Mouse (Mus musculus): Measurements from ENCODE around the gene Espnl. TPM values are rescaled to one million over a fixed set of nuclear protein-coding genes. Genes with fewer than 3 reads are reported as not detected.

Espnl gene
- total RNA-seq, 2 experiments from 2014 or later, result 0.26 TPM; not detected in 1

DNA sequence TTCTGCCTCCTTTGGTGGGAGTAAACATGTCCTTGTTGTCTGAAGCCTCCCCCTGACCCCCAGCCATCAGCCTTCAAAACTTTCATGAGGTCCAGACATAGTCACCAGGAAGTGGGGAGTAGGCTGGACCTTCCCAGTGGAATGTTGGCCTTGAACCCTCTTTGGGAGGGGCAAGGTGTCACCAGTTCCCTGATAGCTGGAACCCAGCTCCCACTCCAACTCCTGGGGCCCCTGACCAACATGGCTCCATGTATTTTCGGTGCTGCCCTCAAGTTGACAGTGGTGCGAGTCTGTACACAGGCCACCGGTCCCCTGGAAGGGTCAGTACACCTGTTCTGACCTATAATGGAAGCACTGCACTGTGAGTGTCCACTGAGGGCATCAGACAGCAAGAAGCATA is 45.4 kb downstream of the Espnl start:
- ATAC-seq (replicated peaks; ENCODE audit: low FRiP score, low TSS enrichment, poor library complexity, severe bottlenecking), result no peak

DNA sequence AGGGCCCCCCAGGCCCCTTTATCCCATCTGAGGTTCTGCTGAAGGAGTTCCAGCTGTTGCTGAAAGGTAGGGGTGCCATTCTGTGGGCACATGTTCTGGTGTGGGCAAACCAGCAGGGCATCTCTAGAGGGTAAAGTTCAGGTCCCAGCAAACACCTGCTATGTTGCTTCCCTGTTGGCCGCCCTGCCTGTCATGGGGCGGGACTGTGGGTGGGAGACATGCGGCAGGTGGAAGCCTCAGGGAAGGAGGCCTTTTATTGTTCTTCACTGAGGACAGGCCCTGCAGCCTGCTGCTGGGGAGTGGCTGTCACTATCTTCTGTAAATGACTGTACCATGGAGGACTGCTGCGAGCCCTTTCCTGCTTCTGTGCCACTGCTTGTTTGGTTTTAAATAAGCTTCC is 47.5 kb downstream of the Espnl start:
- no peak for ATAC-seq (replicated peaks; ENCODE audit: low FRiP score, low TSS enrichment, poor library complexity, severe bottlenecking)

DNA sequence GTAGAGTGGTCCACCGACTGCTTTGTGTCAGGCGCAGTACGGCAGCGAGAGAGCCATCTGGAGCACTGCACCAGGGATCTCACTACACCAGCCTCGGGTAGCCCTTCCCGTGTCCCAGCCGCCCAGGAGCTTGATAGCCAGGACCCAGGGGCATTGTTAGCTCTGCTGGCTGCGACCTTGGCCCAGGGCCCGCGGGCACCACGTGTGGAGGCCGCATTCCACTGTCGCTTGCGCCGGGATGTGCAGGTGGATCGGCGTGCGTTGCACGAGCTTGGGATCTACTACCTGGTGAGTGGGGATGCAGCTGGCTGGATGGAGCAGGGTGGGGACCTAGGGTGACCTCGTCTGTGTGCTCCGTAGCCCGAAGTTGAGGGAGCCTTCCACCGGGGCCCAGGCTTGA is 48.2 kb downstream of the Espnl start:
- ATAC-seq (replicated peaks; ENCODE audit: low FRiP score, low TSS enrichment, poor library complexity, severe bottlenecking), result no peak

- peak; percentile 87 for ATAC-seq (replicated peaks; ENCODE audit: low FRiP score, low TSS enrichment, poor library complexity, severe bottlenecking)
Observed at GRCm38 (mm10) chr1:91373414-91373835, 51.5 kb downstream of the Espnl start.

DNA sequence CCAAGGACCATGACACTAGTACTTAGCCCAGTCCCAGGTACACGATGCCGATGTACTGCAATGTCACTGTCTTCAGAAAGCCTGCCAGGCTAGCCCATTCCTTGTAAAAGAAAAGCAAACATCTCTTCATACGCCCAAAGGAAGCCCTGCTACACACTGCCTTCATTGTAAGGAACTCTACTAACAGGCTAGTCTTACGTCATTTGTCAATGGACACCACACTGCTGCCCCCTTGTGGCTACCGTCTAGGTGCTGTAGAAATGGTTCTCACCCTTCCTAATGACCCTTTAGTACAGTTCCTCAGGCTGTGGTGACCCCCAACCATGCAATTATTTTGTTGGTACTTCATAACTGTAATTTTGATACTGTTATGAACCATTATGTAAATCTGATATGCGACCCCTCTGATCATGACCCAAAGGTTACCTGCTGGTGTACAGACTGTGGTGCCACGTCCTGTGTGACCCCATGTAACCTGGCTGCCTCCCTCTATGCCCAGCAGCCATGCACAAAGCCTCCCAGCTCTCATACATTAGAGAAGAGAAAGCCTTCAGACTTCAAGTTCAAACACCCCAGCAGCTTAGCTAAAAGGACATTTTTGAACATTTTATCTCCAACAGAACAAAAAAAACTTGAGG is 58.7 kb downstream of the Espnl start:
- ATAC-seq (replicated peaks; ENCODE audit: low FRiP score, low TSS enrichment, poor library complexity, severe bottlenecking), result peak; percentile 88

DNA sequence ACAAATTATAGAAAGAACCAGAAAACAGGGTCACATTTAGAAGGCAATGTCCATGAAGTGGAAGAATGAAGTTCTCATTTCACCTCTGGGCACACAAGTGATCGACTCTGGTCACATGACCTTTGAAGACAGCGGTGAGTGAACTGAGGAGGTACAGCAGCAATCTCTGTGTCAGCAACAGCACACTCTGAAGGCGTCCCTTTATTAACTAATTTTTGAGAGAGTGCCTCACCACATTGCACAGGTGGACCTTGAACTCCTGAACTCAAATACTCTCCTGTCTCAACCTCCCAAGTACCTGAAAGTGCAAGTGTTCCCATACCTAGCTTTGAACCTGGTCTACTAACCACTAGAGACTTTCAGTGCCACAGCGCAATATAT is 59.2 kb downstream of the Espnl start:
- no peak for ATAC-seq (replicated peaks; ENCODE audit: low FRiP score, low TSS enrichment, poor library complexity, severe bottlenecking)

DNA sequence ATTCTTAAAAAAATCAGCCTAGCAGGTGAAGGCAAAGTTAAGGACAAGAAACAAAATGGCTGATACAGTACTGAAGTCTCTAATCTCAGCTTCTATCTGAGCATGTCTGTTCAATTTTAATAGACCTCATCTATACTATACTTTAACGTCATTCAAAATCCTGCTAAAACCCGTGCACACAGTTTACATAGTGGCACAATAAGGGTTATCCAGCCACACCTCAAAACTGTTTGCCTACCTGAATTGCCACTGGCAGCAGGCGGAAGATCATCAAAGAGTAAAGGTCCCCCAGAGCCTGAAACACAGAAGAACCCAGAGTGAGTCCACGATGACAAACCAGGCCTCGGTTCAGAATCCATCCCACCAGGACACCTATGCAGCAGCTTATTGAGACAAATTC is 68.5 kb downstream of the Espnl start:
- ATAC-seq (replicated peaks; ENCODE audit: low FRiP score, low TSS enrichment, poor library complexity, severe bottlenecking), result no peak

GRCm38 (mm10) chr1:91397927-91398259 is 76.0 kb downstream of the Espnl start:
- peak; percentile 36 for ATAC-seq (replicated peaks; ENCODE audit: low FRiP score, low TSS enrichment, poor library complexity, severe bottlenecking)

Other genes with a start within 250 kb of the Espnl start
- 3.8 and 9.0 TPM in 2 replicates for gene Rbm44, start 177.0 kb upstream of the Espnl start, total RNA-seq (2014; fragmentation: Nextera tagmentation)
- gene Rbm44, start 177.0 kb upstream of the Espnl start, total RNA-seq (2017), result 5.6 and 11.7 TPM in 2 replicates
- 18.7 and 24.7 TPM in 2 replicates for gene Ramp1, start 142.3 kb upstream of the Espnl start, total RNA-seq (2014; fragmentation: Nextera tagmentation)
- gene Ramp1, start 142.3 kb upstream of the Espnl start, total RNA-seq (2017), result 28.4 and 48.3 TPM in 2 replicates
- gene Ube2f, start 71.8 kb upstream of the Espnl start, total RNA-seq (2014; fragmentation: Nextera tagmentation), result 69.5 and 73.1 TPM in 2 replicates
- 44.1 and 62.4 TPM in 2 replicates for gene Ube2f, start 71.8 kb upstream of the Espnl start, total RNA-seq (2017)
- gene Scly, start 23.7 kb upstream of the Espnl start, total RNA-seq (2014; fragmentation: Nextera tagmentation), result 64.1 and 65.3 TPM in 2 replicates
- 31.7 and 40.4 TPM in 2 replicates for gene Scly, start 23.7 kb upstream of the Espnl start, total RNA-seq (2017)
- gene Klhl30, start 28.9 kb downstream of the Espnl start, total RNA-seq (2014; fragmentation: Nextera tagmentation), result 0.20 TPM in 1 of 2 replicates, not detected in the other
- gene Klhl30, start 28.9 kb downstream of the Espnl start, total RNA-seq (2017), result not detected in 2 replicates
- 2.0 and 2.3 TPM in 2 replicates for gene Erfe, start 44.4 kb downstream of the Espnl start, total RNA-seq (2014; fragmentation: Nextera tagmentation)
- gene Erfe, start 44.4 kb downstream of the Espnl start, total RNA-seq (2017), result 0.04 and 0.42 TPM in 2 replicates
- 137 and 199 TPM in 2 replicates for gene Ilkap, start 76.7 kb downstream of the Espnl start, total RNA-seq (2014; fragmentation: Nextera tagmentation)
- gene Ilkap, start 76.7 kb downstream of the Espnl start, total RNA-seq (2017), result 163 and 170 TPM in 2 replicates
- 20.1 and 22.5 TPM in 2 replicates for gene Hes6, start 92.0 kb downstream of the Espnl start, total RNA-seq (2014; fragmentation: Nextera tagmentation)
- gene Hes6, start 92.0 kb downstream of the Espnl start, total RNA-seq (2017), result 13.8 and 17.3 TPM in 2 replicates
- 9.5 and 11.7 TPM in 2 replicates for gene Per2, start 137.2 kb downstream of the Espnl start, total RNA-seq (2014; fragmentation: Nextera tagmentation)
- gene Per2, start 137.2 kb downstream of the Espnl start, total RNA-seq (2017), result 3.3 and 4.2 TPM in 2 replicates
- gene Traf3ip1, start 172.6 kb downstream of the Espnl start, total RNA-seq (2014; fragmentation: Nextera tagmentation), result 7.0 and 12.1 TPM in 2 replicates
- gene Traf3ip1, start 172.6 kb downstream of the Espnl start, total RNA-seq (2017), result 7.1 and 10.1 TPM in 2 replicates
- gene Asb1, start 218.5 kb downstream of the Espnl start, total RNA-seq (2014; fragmentation: Nextera tagmentation), result 10.9 and 11.9 TPM in 2 replicates
- 13.1 and 20.5 TPM in 2 replicates for gene Asb1, start 218.5 kb downstream of the Espnl start, total RNA-seq (2017)

All from megakaryocyte-erythroid progenitor cell, adult 5-6 weeks (primary cell).